Mouse (Mus musculus): ENCODE measurements around the gene Wdr47. TPM values are rescaled to one million over a fixed set of nuclear protein-coding genes. Genes with fewer than 3 reads are reported as not detected.

The Wdr47 gene
- total and polyA plus RNA-seq, 3 experiments = 2.5 to 3.8 TPM; not detected in 1

DNA sequence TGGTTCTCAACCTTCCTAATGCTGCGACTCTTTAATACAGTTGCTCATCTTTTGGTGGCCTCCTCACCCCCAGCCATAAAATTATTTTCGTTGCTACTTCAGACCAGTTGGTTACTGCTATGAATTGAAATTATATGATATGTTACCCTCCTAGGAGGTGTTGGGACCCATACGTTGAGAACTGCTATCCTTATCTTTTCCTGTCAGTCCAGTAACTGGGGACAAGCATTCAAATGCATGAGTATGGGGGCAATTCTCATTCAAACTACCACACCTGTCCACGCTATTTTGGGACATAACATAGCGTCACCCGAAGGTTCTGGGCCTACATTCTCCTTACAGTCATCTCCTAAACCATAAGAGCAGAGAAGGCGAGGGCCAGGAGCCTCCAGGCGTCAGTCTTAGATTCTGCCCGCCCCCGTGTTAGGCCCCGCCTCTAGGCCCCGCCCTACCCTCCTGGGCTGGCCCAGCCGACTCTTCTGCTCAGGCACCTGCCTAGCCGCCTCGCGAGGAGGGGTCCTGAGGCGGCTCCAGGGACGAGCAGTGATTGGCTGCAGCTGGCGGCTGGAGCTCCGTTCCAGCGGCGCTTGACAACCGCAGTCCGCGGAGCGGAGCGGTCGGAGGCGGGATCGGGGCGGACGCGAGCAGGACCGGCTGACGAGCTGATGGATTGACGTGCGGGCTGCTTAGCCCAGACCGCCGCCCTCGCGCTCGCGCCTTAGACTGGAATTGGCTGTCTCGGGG is at the start of gene Wdr47 (continued):
- no peak for TF ChIP-seq ETS1 (IDR thresholded peaks at IDR 0.05; ENCODE audit: low read depth, low read length)
- TF ChIP-seq ZMIZ1 (IDR thresholded peaks at IDR 0.05; ENCODE audit: low read depth, low read length) = peak; percentile 21; the same call in 1 of the 2 replicates
- peak; percentile 83 for TF ChIP-seq HCFC1 (IDR thresholded peaks at IDR 0.05; ENCODE audit: low read depth, low read length)
- no peak for TF ChIP-seq ZNF384 (IDR thresholded peaks at IDR 0.05; ENCODE audit: low read depth, low read length)
- TF ChIP-seq POLR2AphosphoS2 (IDR thresholded peaks at IDR 0.05; ENCODE audit: low read length) = no peak; the same call in 1 of the 2 replicates

DNA sequence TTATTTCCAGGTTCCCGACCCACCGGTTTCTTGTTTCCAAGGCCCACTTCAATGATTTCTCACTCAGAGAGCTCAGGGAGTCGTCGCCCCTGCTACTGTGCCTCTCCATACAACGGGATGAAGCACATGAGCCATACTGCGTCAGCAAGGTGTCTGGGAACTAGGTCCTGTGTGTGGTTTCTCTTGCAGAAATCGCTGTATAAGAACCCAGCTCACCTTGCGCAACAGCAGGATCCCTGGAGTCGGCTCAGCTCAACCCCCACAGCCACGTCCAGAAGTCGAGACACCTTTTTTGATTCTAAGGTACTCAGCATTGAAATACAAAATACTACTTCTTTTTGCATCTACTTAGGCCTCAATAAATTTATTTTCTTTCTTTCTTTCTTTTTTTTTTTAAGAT is 48.8 kb upstream of the Wdr47 start:
- Histone ChIP-seq H3K36me3 (ENCODE audit: control insufficient read depth in 1 of 2, insufficient read depth in 2 of 2, low read length in 2 of 2) (no peaks in the 10 kb centered on the region), H3K9me3 (replicated peaks; ENCODE audit: insufficient read depth, low read length) (no peaks in the 10 kb centered on the region), H3K79me2 (ENCODE audit: control insufficient read depth, insufficient read depth, low read length, poor library complexity) (no peaks in the 10 kb centered on the region), H3K27me3 (ENCODE audit: control insufficient read depth in 1 of 2, insufficient read depth in 2 of 2, low read length in 2 of 2) (peaks cover 0 to 11% of the 10 kb centered on the region in 2 experiments), H3K4me1 (ENCODE audit: control insufficient read depth in 1 of 2, insufficient read depth in 2 of 2, low read length in 2 of 2) (no peaks in the 10 kb centered on the region), H3K4me3 (ENCODE audit: control insufficient read depth in 1 of 2, insufficient read depth in 1 of 2, low read depth in 2 of 2, low read length in 2 of 2) (no peak overlapping the region), H3K9ac (ENCODE audit: control insufficient read depth, low read depth, low read length, poor library complexity, severe bottlenecking) (no peak overlapping the region), H3K27ac (ENCODE audit: control insufficient read depth, low read depth, low read length) (no peak overlapping the region)
- no peak for TF ChIP-seq MXI1 (IDR thresholded peaks at IDR 0.05; ENCODE audit: low read depth, low read length)
- no peak for TF ChIP-seq KAT2A (conservative IDR thresholded peaks at IDR 0.05; ENCODE audit: low read depth, low read length)
- TF ChIP-seq CHD1 (IDR thresholded peaks at IDR 0.05; ENCODE audit: low read depth, low read length) = no peak
- no peak for DNase-seq (ENCODE audit: low read depth, low spot score)

DNA sequence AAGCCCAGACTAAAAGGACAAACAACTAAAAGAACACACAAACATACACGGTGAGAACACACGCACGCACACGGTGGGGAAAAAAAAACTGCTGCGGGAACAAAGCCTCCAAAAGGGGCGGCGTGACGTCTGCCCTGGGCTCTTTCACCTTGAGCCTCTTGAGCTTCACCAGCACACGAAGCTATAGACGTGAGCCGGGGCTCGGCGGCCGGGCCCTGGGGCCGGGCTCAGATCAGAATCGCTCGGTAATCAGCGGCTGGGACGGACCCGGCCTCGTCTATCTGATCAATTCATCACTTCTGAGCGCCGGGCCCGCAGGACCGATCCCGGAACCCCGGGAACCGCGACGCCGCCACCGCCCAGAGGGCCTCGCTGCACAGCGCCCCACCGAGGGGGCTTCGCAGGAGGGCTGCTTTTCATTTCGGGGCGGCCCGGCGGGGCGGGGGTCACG is 36.9 kb upstream of the Wdr47 start:
- Histone ChIP-seq H3K9ac (ENCODE audit: control insufficient read depth, low read depth, low read length, poor library complexity, severe bottlenecking) (peak overlapping the region; percentile 83), H3K79me2 (ENCODE audit: control insufficient read depth, insufficient read depth, low read length, poor library complexity) (no peaks in the 10 kb centered on the region; the same call in 1 of the 2 replicates)
- TF ChIP-seq KAT2A (conservative IDR thresholded peaks at IDR 0.05; ENCODE audit: low read depth, low read length) (no peak), TCF12 (IDR thresholded peaks at IDR 0.05; ENCODE audit: low read depth, low read length) (no peak), MEF2A (IDR thresholded peaks at IDR 0.05; ENCODE audit: extremely low read depth, insufficient replicate concordance, low read depth, low read length, poor library complexity, severe bottlenecking) (no peak), CTCF (IDR thresholded peaks at IDR 0.05 in 2 of 3, conservative IDR thresholded peaks at IDR 0.05 in 1 of 3; ENCODE audit: control insufficient read depth in 1 of 3, insufficient read depth in 1 of 3, low read depth in 2 of 3, low read length in 3 of 3, poor library complexity in 1 of 3, severe bottlenecking in 1 of 3) (peak in 1 of 3 experiments; percentile 31; a peak in 2 of 6 replicates), ZNF384 (IDR thresholded peaks at IDR 0.05; ENCODE audit: low read depth, low read length) (peak; percentile 63), MAFK (IDR thresholded peaks at IDR 0.05; ENCODE audit: borderline replicate concordance, low read depth, low read length) (no peak), CHD2 (IDR thresholded peaks at IDR 0.05; ENCODE audit: low read length) (no peak), USF1 (IDR thresholded peaks at IDR 0.05; ENCODE audit: low read depth, low read length) (no peak), UBTF (IDR thresholded peaks at IDR 0.05; ENCODE audit: borderline replicate concordance, insufficient read depth, low read depth, low read length) (0 out of 2 replicates have a peak, but pooled peaks have one; percentile 38), SMC3 (IDR thresholded peaks at IDR 0.05; ENCODE audit: low read depth, low read length) (no peak), RAD21 (IDR thresholded peaks at IDR 0.05; ENCODE audit: low read depth, low read length) (no peak), GATA1 (IDR thresholded peaks at IDR 0.05; ENCODE audit: low read depth, low read length) (0 out of 2 replicates have a peak, but pooled peaks have one; percentile 6)

More for the DNA sequence above, 36.9 kb upstream of the Wdr47 start:
- Histone ChIP-seq H3K27me3 (ENCODE audit: control insufficient read depth in 1 of 2, insufficient read depth in 2 of 2, low read length in 2 of 2) (no peaks in the 10 kb centered on the region), H3K4me3 (ENCODE audit: control insufficient read depth in 1 of 2, insufficient read depth in 1 of 2, low read depth in 2 of 2, low read length in 2 of 2) (peak overlapping the region; percentile 39 to 86), H3K36me3 (ENCODE audit: control insufficient read depth in 1 of 2, insufficient read depth in 2 of 2, low read length in 2 of 2) (peaks cover 0 to 2% of the 10 kb centered on the region in 2 experiments; a peak in 2 of 4 replicates), H3K9me3 (replicated peaks; ENCODE audit: insufficient read depth, low read length) (no peaks in the 10 kb centered on the region), H3K4me1 (ENCODE audit: control insufficient read depth in 1 of 2, insufficient read depth in 2 of 2, low read length in 2 of 2) (no peaks in the 10 kb centered on the region), H3K27ac (ENCODE audit: control insufficient read depth, low read depth, low read length) (peak overlapping the region; percentile 66)
- peak; percentile 72 for DNase-seq (ENCODE audit: low read depth, low spot score)

All from MEL (cell line).